Mouse (Mus musculus): ENCODE measurements around the gene 6330403K07Rik.

6330403K07Rik gene

DNA sequence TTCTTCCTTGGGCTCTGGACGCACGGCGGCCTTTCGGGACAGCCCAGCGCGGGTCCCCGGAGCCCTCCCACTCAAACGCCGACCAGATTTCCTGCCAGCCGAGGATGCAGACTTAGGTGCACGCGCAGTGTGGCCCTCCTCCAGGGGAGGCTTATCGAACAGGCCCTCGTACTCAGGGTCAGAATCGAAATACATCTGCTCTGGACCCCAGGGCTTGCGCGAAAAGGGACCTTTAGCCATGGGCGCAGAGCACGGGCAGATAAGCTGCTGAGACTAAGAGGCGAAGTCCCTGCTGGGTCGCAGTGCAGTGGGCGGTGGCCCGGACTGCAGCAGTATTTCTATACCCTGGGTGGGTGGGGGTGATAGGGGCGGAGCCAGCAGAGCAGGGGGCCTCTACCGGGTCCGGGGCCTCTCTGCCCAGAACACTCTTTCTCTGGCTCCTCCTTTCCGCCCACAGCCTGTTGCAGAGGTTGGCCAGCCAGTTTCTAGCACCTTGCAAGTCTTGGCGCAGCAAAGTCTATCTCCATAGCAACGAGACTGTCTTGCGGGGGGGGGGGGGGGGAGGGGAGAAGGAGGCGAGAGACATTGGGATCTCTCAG is at the start of gene 6330403K07Rik:
Gene 6330403K07Rik (minus strand): TSS at position 351 of the 599 bp plus-strand sequence.
- no peak for DNase-seq

DNA sequence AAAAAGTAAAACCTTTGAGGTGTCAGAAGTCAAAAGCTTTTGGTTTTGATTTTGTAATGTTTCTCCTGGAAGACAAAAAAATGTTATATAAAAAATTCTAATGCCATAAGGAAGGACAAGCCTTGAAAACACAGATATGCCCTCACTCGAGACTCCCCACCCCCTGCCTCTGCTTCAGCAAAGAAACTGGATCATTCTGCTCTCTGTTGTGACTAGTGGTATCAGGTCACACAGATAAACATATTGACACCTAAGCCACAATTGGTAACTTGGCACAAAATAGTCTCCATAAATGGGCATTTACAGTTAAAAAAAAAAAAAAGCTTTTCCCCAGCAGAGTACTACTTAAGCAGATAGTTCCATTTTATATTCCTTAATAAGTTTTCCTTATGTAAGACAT is 43.0 kb upstream of the 6330403K07Rik start:
- no peak for DNase-seq

DNA sequence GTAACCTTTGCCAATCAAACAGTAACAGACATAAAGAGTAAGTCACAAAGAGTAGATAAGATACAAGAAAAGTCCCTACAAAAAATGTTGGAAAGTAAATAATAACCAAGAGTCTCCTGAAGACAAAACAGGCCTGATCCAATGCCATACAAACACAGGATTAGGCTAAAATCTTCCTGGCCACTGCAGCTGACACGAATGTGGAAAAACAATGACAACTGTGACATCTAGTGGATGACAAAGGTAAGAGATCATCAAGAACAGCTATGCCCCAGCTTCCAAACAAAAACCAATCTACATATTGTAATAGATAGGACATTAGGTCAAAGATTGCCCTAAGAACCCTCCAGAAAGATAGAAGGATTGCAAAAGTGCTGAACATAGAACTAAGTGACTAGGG is 19.2 kb upstream of the 6330403K07Rik start:
- DNase-seq: no peak

DNA sequence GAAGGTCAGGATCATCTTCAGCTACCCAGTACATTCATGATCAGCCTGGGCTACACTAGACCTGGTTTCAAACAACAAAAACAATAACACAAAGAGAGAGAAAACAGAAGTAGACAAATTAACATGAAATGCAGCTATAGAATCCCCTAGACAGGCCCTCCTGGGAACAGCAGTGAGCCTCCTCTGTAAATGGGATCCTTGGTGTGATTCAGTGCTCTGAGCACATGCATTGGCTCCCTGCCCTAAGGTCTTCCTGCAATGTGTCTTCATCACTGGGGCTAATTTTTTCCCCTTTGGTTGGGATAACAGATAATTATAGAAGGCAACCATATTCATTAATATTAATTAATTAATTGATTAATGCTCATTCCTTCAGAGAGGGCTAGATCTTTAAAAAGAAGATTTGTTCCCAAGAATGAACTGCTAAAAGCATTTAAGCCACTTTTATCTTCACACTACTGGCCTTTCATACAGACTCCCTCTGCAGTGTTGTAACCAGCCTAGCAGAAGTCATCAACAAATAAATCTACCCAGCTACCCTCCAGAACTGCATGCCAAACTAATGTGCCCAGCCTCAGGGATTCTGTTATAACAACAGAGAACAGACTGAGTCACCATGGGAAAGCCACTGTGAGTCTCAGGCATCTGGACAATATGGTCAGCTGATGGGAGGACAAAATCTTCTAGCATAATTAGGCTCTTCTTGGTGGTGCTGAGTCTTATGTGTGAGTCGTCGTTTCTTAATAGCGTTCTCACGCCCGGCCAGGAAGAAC is 6.4 kb upstream of the 6330403K07Rik start:
- no peak for DNase-seq

DNA sequence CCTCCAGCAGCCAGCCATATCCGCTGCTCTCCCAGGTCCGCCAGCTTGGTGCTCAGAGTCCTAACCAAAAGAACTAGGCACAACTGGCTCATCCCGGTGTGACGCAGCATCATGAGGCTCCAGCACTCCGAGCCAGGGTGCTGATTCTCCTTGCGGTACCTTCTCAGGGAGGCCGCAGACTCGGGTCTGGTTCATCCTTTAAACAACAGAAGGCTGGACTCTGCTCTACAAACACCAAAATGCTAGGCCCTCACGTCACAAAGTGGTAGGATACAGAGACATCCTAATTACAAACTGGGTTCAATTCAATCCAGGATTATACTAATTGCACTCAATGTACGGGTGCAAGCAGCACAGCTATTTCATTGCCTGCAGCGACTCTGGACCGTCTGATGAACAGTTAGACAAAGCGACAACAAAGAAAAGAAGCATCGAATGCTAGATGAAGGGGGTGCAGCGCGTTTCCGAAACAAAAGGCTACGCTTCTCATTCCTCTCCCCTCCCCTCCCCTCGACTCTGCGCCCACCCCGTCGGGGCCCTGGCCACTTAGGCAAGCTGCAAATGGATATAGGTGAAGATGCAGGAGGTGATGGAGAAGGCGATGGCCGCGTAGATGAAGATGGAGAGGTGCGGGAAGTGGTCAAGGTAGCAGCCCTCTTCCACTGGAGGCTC is 686 bp downstream of the 6330403K07Rik start:
- no peak for DNase-seq

DNA sequence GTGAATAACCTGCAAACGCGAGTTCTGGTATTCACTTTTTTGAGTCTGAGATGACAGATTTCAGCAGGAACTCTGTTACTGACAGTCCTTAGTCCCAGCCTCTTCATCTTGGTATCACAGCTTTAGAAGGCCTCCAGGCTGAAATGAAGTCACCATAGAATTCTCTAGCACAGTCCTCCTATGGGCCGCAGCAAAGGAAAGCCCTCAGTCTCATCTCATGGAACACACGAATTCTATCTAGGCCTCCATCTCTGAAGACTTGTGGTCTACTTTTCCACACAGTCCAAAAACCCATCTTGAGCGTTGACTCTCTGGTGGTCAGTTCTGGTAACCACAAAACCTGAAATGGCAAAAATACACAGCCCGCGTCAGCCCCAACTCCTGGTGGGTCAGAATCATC is 1.2 kb downstream of the 6330403K07Rik start:
- DNase-seq: no peak

DNA sequence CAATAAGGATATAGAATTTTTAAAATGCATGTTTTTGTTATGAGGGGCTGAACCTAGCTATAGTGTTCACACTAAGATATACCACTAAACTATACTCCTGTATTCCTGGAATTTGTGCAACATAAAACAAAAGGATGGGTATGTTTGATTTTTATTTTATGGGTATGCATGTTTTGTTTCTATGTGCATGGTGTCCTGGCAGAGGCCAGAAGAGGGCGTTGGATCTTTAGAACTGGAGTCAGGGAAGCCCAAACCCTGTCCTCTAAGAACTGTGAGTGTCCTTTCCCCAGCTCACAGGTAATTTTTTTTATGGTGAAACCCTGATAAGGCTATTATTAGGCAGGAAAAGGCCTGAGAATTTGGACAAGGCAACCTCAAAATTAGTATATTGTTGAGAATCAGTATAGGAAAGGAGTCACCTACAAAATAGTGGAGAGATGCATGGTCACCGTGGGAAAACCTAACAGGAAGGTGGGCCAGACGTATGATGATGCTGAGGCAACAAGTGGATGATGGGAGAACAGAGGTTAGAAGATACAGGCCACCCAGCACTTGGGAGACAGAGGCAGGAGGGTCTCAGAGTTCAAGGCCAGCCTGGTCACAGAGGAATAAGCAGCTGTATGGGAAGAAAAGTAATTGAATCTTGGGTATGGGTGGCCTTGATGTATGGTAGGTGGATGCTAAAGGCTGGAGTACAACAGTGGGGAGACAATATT is 3.8 kb downstream of the 6330403K07Rik start:
- no peak for DNase-seq

DNA sequence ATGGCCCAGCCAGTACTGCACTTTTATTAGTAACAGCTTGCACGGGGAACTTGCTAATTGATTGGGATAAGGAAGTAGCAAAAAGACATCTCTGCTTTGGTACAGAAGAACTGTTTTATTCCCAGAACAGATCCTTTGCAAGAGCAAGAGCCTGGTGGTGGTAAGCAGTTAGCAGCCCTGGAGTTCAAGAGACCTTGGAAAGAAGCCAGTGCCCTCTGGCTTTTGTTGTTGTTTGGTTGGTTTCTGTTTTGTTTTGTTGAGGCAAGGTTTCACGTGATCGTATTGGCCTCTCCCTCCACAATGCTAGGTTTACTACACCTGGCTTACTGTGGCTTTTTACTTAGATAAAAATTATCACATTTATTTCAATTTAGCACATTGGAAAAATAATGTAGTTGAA is 5.0 kb downstream of the 6330403K07Rik start:
- no peak for DNase-seq

DNA sequence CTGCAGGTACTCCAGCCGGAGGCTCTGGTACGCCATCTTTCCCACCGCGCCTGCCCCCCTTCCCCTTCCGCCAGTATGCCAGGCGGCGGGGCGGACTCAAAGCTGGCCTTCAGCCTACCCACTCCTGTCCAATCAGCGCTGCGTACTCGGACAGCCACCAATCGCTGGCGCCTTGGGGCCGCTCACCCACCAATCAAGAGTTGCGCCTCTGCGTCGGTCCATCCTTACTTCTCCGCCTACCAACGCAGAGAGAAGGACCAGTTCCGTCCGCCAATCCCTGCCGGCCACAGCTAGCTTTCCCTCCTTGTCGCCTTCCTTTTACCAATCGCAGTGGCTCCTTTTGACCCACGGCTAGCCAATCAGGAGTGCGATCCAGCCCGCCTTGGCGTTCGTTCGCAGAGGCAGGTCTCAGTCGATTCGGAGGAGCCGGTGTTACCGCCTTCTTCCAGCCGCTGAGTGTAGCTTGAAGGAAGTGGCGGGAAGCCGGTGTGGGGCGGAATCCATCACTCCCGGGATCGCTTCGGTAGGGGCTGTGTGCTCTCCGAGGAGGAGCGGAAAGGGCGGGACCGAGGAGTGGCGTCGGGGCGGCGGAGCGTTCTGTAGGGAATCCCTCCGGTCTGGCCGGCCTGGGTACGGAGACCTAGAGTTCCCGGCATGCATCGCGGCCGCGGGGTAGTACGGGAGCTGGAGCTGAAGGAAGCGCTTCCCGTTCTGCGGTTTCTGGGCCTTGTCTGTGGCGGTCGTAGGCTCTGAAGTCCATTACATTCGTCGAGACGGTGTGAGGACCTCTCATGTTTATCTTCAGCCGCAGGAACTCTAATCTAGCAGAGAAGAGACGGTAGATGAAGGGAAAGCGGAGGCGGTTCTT is 13.9 kb downstream of the 6330403K07Rik start, which contains the start of the genes Mis12 and Derl2:
Gene Mis12 (plus strand): TSS at position 411 of the 868 bp plus-strand sequence.
Gene Derl2 (minus strand): TSS at position 641 of the 868 bp plus-strand sequence.
- peak; percentile 98 to 99 for DNase-seq

DNA sequence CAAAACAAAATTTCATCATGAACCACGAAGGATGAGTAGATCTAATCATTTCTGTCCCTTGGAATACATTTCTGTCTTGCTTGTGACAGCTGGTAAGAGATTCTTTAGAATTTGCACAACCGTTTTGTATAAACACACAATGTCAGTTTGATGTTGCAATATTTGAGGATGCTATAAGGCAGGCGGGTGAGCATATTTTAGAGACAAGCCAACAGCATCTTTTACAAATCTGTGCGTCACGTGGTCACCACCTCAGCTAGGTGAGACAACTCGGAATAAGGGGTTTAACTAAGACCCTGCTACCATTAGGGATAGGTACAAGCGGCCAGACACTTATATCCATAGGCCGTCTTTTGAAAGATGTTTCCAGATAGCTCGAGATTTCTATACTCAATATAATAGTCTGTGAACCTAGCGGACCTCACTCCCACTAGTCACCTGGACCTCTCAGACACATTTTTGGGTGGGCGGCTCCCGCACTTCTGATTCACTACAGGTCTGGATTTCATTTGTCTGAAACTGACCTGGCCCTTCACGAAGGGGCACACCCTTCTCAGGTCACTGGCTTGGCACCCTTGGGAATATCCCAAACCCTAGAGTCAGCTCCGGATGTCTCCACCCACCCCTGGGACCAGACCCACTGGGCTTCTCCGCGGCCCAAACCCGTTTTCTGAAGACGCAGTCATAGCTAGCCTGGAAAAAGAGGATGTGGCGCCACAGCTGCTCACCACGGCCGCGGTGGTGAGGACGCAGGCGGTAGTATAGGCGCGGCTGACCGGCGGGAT is 14.7 kb downstream of the 6330403K07Rik start:
- DNase-seq: no peak

DNA sequence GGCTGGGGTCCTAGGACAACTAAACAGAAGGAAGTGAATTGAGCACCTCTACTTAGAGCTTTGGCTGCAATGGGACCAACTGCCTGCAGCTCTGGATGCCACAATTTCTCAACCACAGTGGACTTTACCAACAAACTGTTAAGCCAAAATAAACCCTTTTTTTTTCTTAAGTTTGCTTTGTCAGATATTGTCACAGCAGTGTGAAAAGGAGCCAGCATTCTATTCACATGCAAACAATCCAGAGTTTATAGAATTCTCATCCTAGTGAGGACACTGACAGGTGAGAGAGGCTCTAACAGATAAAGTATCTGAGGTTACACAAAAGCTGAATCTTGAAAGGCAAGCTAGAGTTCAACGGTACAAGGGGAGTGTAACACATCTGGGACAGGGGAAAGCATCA is 16.3 kb downstream of the 6330403K07Rik start:
- no peak for DNase-seq

DNA sequence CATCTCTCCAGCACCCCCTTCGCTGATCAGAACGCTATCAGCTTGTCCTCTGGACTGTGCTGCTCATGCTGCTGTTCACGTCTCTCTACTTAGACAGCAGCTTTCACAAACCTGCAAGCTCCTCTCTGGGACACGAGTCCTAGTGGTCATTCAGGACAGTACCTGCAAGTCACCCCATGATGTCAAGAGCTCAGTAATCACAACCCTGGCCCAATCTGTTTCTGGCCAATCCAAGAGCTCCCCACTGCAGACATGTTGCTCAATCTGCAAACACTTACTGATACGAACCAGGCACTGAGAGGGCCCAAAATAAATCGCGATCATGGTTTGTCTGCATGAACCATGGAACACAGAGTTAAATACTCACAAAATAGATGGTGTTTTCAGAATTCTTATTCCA is 20.6 kb downstream of the 6330403K07Rik start:
- DNase-seq: no peak

DNA sequence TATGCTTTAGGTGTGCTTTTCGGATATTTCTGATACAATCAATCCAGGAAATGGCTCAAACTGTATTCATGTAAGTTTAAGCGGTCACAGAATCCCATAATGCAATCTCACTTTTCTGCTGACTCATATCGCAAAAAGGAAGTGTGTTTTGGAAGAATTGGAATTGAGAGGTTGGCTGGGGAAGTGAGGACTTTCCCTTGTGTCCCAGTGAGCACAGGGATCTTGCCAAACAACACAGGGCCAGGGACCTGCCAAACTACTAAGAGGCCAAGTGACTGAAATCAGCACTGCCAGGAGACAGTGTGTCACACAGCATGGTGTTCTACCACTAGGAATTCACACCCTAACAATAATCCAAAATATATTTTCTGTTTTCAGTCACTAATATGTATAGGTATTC is 25.0 kb downstream of the 6330403K07Rik start:
- no peak for DNase-seq

DNA sequence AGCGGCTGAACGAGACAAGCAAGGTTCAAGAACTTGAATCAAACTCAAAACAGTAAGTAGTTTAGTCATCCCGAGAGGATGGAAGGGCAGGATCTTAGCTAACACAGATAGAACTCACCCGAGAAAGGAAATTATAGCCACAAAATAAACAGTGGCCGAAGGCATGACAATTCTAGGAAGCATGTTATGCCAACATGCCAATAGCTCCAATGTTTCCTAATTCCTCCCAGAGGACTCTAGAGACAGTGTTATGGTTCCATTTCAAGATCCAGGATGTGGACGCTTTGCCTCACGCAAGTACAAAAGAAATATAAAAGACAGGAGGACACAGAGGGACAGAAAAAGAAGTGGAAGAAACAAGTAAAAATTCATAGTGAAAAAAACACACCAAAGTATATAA is 25.5 kb downstream of the 6330403K07Rik start:
- DNase-seq: no peak

DNA sequence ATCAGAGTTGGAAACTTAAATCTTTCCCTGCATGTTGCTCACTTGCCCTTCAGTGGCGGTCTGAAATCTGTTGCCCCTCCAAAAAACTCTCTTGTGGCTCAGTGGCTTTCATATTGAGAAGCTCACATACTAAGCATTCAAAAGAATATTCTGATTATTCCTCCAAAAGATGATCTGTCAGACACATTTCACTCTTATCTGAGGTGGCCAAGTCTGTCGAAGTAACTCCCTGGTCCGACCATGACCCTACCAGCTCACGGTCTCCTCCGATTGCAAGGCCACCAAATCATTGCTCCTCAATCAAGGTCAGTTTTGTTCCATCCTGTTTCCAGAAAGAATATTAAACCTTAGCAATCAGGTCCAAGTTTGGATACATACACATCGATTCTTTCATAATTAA is 26.3 kb downstream of the 6330403K07Rik start:
- no peak for DNase-seq

DNA sequence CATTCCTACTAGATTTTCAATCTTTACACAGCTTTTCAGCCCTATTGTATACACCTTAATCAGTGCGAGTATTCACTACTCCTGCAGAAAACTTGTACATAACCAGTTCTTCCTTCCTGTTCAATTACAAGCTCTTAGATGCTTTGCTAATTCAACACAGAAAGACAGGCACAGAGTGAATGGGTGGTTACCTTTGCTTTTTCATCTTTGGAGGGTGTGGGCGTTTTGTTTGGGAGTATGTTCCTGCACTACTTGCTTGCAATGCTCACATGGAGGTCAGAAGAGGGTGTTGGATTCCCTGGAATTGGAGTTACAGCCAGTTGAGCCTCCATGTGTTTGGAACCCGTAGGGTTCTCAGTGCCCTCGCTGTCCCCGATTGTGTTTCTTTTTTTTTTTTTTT is 28.3 kb downstream of the 6330403K07Rik start:
- DNase-seq: no peak

DNA sequence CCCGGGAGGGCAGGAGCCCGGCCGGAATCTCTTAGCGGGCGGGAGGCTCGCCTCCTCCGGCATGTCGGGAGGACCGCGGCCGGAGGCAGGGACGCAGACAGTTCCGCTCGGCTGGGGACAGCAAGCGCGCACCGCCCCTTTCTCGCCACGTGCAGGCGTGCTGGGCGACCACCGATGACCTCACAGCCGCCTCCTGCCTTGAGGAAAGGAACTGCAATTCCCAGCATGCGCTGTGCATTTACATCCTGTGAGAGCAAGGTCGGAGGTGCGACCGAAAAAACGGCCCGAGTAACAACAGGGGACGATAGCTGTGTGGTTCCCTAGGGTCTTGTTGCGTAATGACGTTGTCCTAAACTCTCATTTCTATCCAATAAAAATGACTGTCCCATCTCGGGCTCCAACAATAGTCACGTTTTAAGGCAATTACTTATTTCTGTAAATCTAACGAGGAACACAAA is 29.0 kb downstream of the 6330403K07Rik start, which contains the start of gene Dhx33:
Gene Dhx33 (minus strand): TSS at position 122 of the 458 bp plus-strand sequence.
- DNase-seq: peak; percentile 91 to 95

DNA sequence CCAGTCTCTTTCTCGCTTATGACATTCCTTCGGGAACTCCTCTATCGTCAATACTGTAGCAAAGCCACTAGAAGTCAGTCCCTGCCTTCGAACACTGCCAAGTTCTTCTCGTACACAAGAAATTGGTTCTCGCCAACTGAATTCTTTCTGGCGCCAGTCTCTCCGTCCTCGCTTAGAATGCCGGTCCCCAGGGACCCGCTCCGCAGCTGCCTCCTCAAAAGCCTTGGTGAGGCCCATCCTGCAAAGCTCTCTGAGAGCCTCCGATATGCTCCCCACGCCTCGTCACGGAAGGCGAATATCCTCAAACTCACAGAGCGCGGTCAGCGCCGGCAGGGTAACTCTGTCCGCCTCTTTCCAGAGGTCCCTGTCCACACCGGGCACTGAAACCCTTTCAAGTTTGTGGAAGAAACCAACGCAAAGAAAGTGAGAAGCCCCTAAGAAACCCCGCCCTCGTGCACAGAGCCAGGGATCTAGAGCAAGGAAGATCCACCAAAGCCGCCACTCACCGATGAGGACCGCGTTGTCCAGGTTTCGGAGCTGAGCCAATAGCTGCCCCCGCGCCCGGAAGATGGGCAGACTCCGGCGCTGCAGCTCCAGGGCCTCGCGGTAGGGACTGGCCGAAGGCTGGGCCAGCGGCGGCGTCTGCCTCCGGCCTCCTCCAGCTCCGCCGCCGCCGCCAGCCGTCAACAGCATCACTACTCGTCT is 29.6 kb downstream of the 6330403K07Rik start:
- DNase-seq: peak in 1 of 2 experiments; percentile 43

DNA sequence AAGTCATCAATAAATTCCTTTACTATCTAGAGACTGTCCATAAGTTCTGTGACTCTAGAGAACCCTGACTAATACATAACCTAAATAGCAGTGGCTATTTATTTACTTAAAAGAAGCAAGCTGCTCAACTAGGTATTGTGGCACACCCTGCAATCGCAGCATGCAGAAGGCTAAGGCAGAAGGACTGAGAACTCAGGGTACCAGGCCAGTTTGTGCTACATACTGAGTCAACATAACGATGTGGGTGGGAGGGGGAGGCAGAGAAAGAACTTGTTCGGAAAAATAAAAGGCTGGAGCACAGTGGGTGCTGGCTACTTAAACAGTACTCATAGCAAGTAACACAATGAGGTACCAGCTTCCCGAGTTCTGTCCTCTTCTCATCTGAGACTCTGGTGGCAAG is 32.1 kb downstream of the 6330403K07Rik start:
- no peak for DNase-seq

DNA sequence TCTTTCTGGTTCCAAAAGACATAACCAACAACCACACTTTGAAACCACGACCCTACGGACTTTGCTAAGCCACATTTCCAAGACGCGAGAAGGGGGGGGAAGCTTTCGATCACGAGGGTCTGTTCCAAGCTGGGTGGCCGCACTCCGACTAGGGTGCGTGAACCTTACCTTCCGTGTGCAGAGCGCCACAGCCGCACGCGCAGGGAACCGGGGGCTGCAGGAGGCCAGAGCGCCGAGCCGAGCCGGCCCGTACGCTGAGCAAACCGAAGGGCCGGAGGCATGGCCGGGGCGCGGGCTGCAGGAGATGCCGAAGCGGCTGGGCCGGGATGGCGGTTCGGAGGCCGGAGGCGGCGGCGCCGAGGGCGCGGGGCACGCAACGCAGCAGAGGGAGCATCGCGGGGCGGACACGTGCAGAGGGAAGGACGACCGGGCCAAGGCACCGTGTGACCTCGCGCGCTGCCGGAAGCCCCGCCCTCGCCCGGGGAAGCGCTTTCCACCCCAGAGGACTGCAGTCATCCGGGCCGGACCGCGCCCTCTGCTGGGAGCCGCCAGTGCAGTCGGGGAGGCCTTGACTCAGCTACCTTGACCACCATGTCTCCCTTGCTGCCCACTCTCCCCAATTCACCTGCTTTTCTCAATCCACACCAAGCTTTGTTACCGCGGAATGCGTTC is 50.6 kb downstream of the 6330403K07Rik start, which contains the start of gene C1qbp:
Gene C1qbp (minus strand): TSS at position 470 of the 672 bp plus-strand sequence.
- DNase-seq: peak; percentile 83 to 84

Data from thymus, adult 18-20 months (tissue).